Mouse (Mus musculus) myocyte (in vitro differentiated cells): ENCODE measurements around the gene Fkbp4. TPM values are rescaled to one million over a fixed set of nuclear protein-coding genes. Genes with fewer than 3 reads are reported as not detected.

Source experiments
- H3K27me3 ChIP-seq: one replicate; pipeline ENCODE4 v1.6.1; 2011; ENCODE audit not compliant: control insufficient read depth, insufficient read depth, insufficient read length
- H3K36me3 ChIP-seq: one replicate; pipeline ENCODE4 v1.6.1; 2011; ENCODE audit not compliant: control insufficient read depth, insufficient read depth
- H3K4me2 ChIP-seq: one replicate; pipeline ENCODE4 v1.6.1; 2011; ENCODE audit warnings: low read depth, control low read depth
- H3K4me3 ChIP-seq: one replicate; pipeline ENCODE4 v1.5.1; 2011; ENCODE audit warnings: mild to moderate bottlenecking, control low read depth, moderate library complexity
- H3K79me2 ChIP-seq: one replicate; pipeline ENCODE4 v1.6.1; 2011; ENCODE audit not compliant: control insufficient read depth, insufficient read depth
- H3ac ChIP-seq: one replicate; pipeline ENCODE4 v1.6.1; 2011; ENCODE audit not compliant: control insufficient read depth, insufficient read length
- CEBPB ChIP-seq: IDR thresholded peaks from 2 replicates; pipeline ENCODE4 v1.6.1; 2011; ENCODE audit warnings: mild to moderate bottlenecking, moderate library complexity; ENCODE audit not compliant: poor library complexity, insufficient read depth, severe bottlenecking
- E2F4 ChIP-seq: IDR thresholded peaks from one replicate; pipeline ENCODE4 v1.6.1; 2011; ENCODE audit warnings: mild to moderate bottlenecking, control low read depth, moderate library complexity; ENCODE audit not compliant: insufficient read depth
- MAX ChIP-seq: IDR thresholded peaks from one replicate; pipeline ENCODE4 v1.6.1; 2011; ENCODE audit warnings: low read depth, mild to moderate bottlenecking, control low read depth
- MYOD1 ChIP-seq, 3 experiments: IDR thresholded peaks; one replicate each; pipeline ENCODE4 v1.6.1; 2011; ENCODE audit warnings: control low read depth in 2 of 3, low read depth in 2 of 3, mild to moderate bottlenecking in 2 of 3, moderate library complexity in 1 of 3; ENCODE audit not compliant: insufficient read length in 2 of 3, control insufficient read depth in 1 of 3
- MYOG ChIP-seq, 3 experiments: IDR thresholded peaks; one replicate each; pipeline ENCODE4 v1.6.1; 2011; ENCODE audit warnings: control low read depth in 2 of 3, low read depth in 2 of 3, mild to moderate bottlenecking in 2 of 3; ENCODE audit not compliant: insufficient read length in 2 of 3, control insufficient read depth in 1 of 3, insufficient read depth in 1 of 3
- POLR2A ChIP-seq: IDR thresholded peaks from one replicate; pipeline ENCODE4 v1.6.1; 2011; ENCODE audit warnings: low read depth, mild to moderate bottlenecking, control low read depth, moderate library complexity; ENCODE audit not compliant: insufficient read length
- POLR2AphosphoS2 ChIP-seq: IDR thresholded peaks from one replicate; pipeline ENCODE4 v1.6.1; 2011; ENCODE audit warnings: low read depth, control low read depth; ENCODE audit not compliant: insufficient read length
- REST ChIP-seq: IDR thresholded peaks from one replicate; pipeline ENCODE4 v1.6.1; 2011; ENCODE audit warnings: mild to moderate bottlenecking, control low read depth, moderate library complexity; ENCODE audit not compliant: insufficient read depth, insufficient read length
- SRF ChIP-seq: IDR thresholded peaks from one replicate; pipeline ENCODE4 v1.6.1; 2011; ENCODE audit warnings: low read depth; ENCODE audit not compliant: control insufficient read depth, insufficient read length
- TCF12 ChIP-seq: IDR thresholded peaks from one replicate; pipeline ENCODE4 v1.6.1; 2011; ENCODE audit warnings: mild to moderate bottlenecking, control low read depth; ENCODE audit not compliant: poor library complexity, insufficient read depth, severe bottlenecking
- TCF3 ChIP-seq: IDR thresholded peaks from one replicate; pipeline ENCODE4 v1.6.1; 2011; ENCODE audit warnings: low read depth, control low read depth; ENCODE audit not compliant: insufficient read length
- USF1 ChIP-seq: IDR thresholded peaks from one replicate; pipeline ENCODE4 v1.6.1; 2011; ENCODE audit warnings: low read depth, mild to moderate bottlenecking, control low read depth, moderate library complexity
- polyA plus RNA-seq: library from polyadenylated mRNA; unstranded; fragments of >200 nt; fragmentation: generic; extraction: Trizol; gene quantifications from one replicate; pipeline ENCODE4 v1.2.1, GENCODE M21; 2012; ENCODE audit warnings: missing spikeins

Fkbp4 gene
- polyA plus RNA-seq, 1 experiment = 224 TPM

- no peaks in the 10 kb centered on the region for H3K36me3 ChIP-seq
- peak; percentile 51 for TF ChIP-seq USF1
- no peak for TF ChIP-seq SRF
- no peak for TF ChIP-seq TCF3
- TF ChIP-seq POLR2AphosphoS2 = no peak
- TF ChIP-seq POLR2A = no peak
- TF ChIP-seq MYOD1 (IDR thresholded peaks at IDR 0.05; ENCODE audit: control insufficient read depth in 1 of 3, insufficient read length in 2 of 3, low read depth in 2 of 3) = peak in 2 of 3 experiments; percentile 81 to 84
- TF ChIP-seq TCF12 = no peak
- no peak for TF ChIP-seq E2F4
- TF ChIP-seq MYOG (IDR thresholded peaks at IDR 0.05; ENCODE audit: control insufficient read depth in 1 of 3, insufficient read depth in 1 of 3, insufficient read length in 2 of 3, low read depth in 2 of 3) = peak in 1 of 3 experiments; percentile 30
- no peak for TF ChIP-seq CEBPB
- TF ChIP-seq REST = no peak
- no peak for TF ChIP-seq MAX
- no peaks in the 10 kb centered on the region for H3K27me3 ChIP-seq
- no peak overlapping the region for H3ac ChIP-seq
- no peak overlapping the region for H3K4me3 ChIP-seq
- no peaks in the 10 kb centered on the region for H3K79me2 ChIP-seq
- no peak overlapping the region for H3K4me2 ChIP-seq
Observed at GRCm38 (mm10) chr6:128447063-128447462, 8.6 kb upstream of the Fkbp4 start.

DNA sequence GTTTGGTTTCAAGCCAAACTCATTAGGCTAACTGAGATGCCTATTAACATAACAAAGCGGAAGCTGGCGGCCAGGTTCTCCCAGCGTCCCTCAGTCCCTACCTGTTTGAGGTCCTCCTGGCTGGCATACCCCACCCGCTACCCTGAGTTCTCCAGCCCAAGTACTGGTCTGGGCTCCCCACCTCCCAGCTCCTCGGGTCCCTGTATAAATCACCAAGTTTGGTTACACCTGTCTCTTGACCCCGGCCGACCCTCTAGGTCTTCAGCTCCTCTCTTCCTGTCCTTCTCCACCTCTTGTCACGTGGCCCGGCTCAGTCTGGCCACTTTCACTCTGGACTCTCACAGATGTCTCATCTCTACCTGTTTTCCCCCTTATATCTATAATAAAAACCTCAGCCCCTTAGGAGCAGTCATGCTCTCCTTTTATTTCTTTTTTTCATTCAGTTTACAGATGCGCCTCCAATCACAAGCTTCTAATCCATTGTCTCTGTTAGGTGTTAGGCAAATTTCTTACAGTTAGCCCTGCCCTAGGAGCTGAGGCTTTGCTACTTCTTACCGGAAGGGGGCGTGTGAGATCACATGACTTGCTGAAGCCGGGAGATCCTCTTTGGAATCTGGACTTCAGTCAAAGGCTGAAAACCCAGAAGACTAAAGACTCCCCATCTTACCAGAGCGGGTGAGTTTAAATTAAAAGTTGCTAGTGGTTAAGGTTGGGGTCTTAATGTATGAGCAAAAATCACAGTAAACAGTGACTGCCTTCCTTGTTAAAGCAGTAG lies 7.5 kb upstream of the Fkbp4 start:
- no peak overlapping the region for H3K4me3 ChIP-seq
- peak overlapping the region; percentile 6 for H3K4me2 ChIP-seq
- TF ChIP-seq E2F4 = no peak
- no peak for TF ChIP-seq MAX
- peak; percentile 77 for TF ChIP-seq USF1
- no peaks in the 10 kb centered on the region for H3K79me2 ChIP-seq
- no peak overlapping the region for H3ac ChIP-seq
- no peaks in the 10 kb centered on the region for H3K36me3 ChIP-seq
- H3K27me3 ChIP-seq = no peaks in the 10 kb centered on the region

- Histone ChIP-seq H3K4me3 (no peak overlapping the region), H3K27me3 (no peaks in the 10 kb centered on the region), H3K4me2 (no peak overlapping the region), H3ac (no peak overlapping the region), H3K36me3 (peaks cover 7% of the 10 kb centered on the region), H3K79me2 (peaks cover 23% of the 10 kb centered on the region)
- no peak for TF ChIP-seq POLR2A
- TF ChIP-seq MAX = no peak
- TF ChIP-seq TCF3 = no peak
- TF ChIP-seq REST = no peak
- no peak for TF ChIP-seq CEBPB
- no peak for TF ChIP-seq E2F4
- no peak for TF ChIP-seq POLR2AphosphoS2
- no peak for TF ChIP-seq USF1
- no peak for TF ChIP-seq TCF12
- no peak for TF ChIP-seq SRF
- TF ChIP-seq MYOG (IDR thresholded peaks at IDR 0.05; ENCODE audit: control insufficient read depth in 1 of 3, insufficient read depth in 1 of 3, insufficient read length in 2 of 3, low read depth in 2 of 3) = no peak
Observed at GRCm38 (mm10) chr6:128440238-128440637, 1.8 kb upstream of the Fkbp4 start.

GRCm38 (mm10) chr6:128438871-128439341 lies 429 bp upstream of the Fkbp4 start:
- peak overlapping the region; percentile 84 for H3ac ChIP-seq
- H3K36me3 ChIP-seq = peaks cover 19% of the 10 kb centered on the region
- TF ChIP-seq TCF12 = no peak
- no peak for TF ChIP-seq MYOG (IDR thresholded peaks at IDR 0.05; ENCODE audit: control insufficient read depth in 1 of 3, insufficient read depth in 1 of 3, insufficient read length in 2 of 3, low read depth in 2 of 3)
- TF ChIP-seq POLR2A = no peak
- TF ChIP-seq SRF = no peak
- TF ChIP-seq CEBPB = no peak
- no peak for TF ChIP-seq REST
- TF ChIP-seq MYOD1 (IDR thresholded peaks at IDR 0.05; ENCODE audit: control insufficient read depth in 1 of 3, insufficient read length in 2 of 3, low read depth in 2 of 3) = no peak
- TF ChIP-seq MAX = no peak
- peak overlapping the region; percentile 88 for H3K4me3 ChIP-seq
- no peaks in the 10 kb centered on the region for H3K27me3 ChIP-seq
- peaks cover 23% of the 10 kb centered on the region for H3K79me2 ChIP-seq
- H3K4me2 ChIP-seq = peak overlapping the region; percentile 96

GRCm38 (mm10) chr6:128437731-128438316 lies 653 bp downstream of the Fkbp4 start:
- H3K4me2 ChIP-seq = peak overlapping the region; percentile 81
- H3ac ChIP-seq = peak overlapping the region; percentile 84
- TF ChIP-seq REST (no peak), MYOD1 (IDR thresholded peaks at IDR 0.05; ENCODE audit: control insufficient read depth in 1 of 3, insufficient read length in 2 of 3, low read depth in 2 of 3) (no peak), USF1 (no peak), POLR2A (no peak), E2F4 (no peak), MYOG (IDR thresholded peaks at IDR 0.05; ENCODE audit: control insufficient read depth in 1 of 3, insufficient read depth in 1 of 3, insufficient read length in 2 of 3, low read depth in 2 of 3) (no peak), SRF (no peak), MAX (no peak), TCF12 (no peak), TCF3 (no peak), CEBPB (no peak), POLR2AphosphoS2 (no peak)
- H3K4me3 ChIP-seq = peak overlapping the region; percentile 88
- peaks cover 23% of the 10 kb centered on the region for H3K79me2 ChIP-seq
- no peaks in the 10 kb centered on the region for H3K27me3 ChIP-seq
- peaks cover 25% of the 10 kb centered on the region for H3K36me3 ChIP-seq
